Mouse (Mus musculus) myocyte (in vitro differentiated cells): ENCODE data around the gene Ulk4.

Source experiments
- CEBPB ChIP-seq: IDR thresholded peaks from 2 replicates; pipeline ENCODE4 v1.6.1; 2011; ENCODE audit warnings: mild to moderate bottlenecking, moderate library complexity; ENCODE audit not compliant: poor library complexity, insufficient read depth, severe bottlenecking
- E2F4 ChIP-seq: IDR thresholded peaks from one replicate; pipeline ENCODE4 v1.6.1; 2011; ENCODE audit warnings: mild to moderate bottlenecking, control low read depth, moderate library complexity; ENCODE audit not compliant: insufficient read depth
- MAX ChIP-seq: IDR thresholded peaks from one replicate; pipeline ENCODE4 v1.6.1; 2011; ENCODE audit warnings: low read depth, mild to moderate bottlenecking, control low read depth
- MYOG ChIP-seq, 3 experiments: IDR thresholded peaks; one replicate each; pipeline ENCODE4 v1.6.1; 2011; ENCODE audit warnings: control low read depth in 2 of 3, low read depth in 2 of 3, mild to moderate bottlenecking in 2 of 3; ENCODE audit not compliant: insufficient read length in 2 of 3, control insufficient read depth in 1 of 3, insufficient read depth in 1 of 3
- POLR2A ChIP-seq: IDR thresholded peaks from one replicate; pipeline ENCODE4 v1.6.1; 2011; ENCODE audit warnings: low read depth, mild to moderate bottlenecking, control low read depth, moderate library complexity; ENCODE audit not compliant: insufficient read length
- POLR2AphosphoS2 ChIP-seq: IDR thresholded peaks from one replicate; pipeline ENCODE4 v1.6.1; 2011; ENCODE audit warnings: low read depth, control low read depth; ENCODE audit not compliant: insufficient read length
- SRF ChIP-seq: IDR thresholded peaks from one replicate; pipeline ENCODE4 v1.6.1; 2011; ENCODE audit warnings: low read depth; ENCODE audit not compliant: control insufficient read depth, insufficient read length
- TCF12 ChIP-seq: IDR thresholded peaks from one replicate; pipeline ENCODE4 v1.6.1; 2011; ENCODE audit warnings: mild to moderate bottlenecking, control low read depth; ENCODE audit not compliant: poor library complexity, insufficient read depth, severe bottlenecking
- TCF3 ChIP-seq: IDR thresholded peaks from one replicate; pipeline ENCODE4 v1.6.1; 2011; ENCODE audit warnings: low read depth, control low read depth; ENCODE audit not compliant: insufficient read length
- USF1 ChIP-seq: IDR thresholded peaks from one replicate; pipeline ENCODE4 v1.6.1; 2011; ENCODE audit warnings: low read depth, mild to moderate bottlenecking, control low read depth, moderate library complexity

- TF ChIP-seq USF1, result no peak
- TF ChIP-seq TCF12, result no peak
- TF ChIP-seq POLR2A, result no peak
- no peak for TF ChIP-seq CEBPB
- TF ChIP-seq E2F4, result no peak
- no peak for TF ChIP-seq MAX
- no peak for TF ChIP-seq MYOG (IDR thresholded peaks at IDR 0.05; ENCODE audit: control insufficient read depth in 1 of 3, insufficient read depth in 1 of 3, insufficient read length in 2 of 3, low read depth in 2 of 3)
- TF ChIP-seq SRF, result no peak
- no peak for TF ChIP-seq POLR2AphosphoS2
- TF ChIP-seq TCF3, result no peak
Observed at GRCm38 (mm10) chr9:121281891-121282290, 4.9 kb upstream of the Ulk4 start.
